Mouse (Mus musculus) T-helper 17 cell (primary cell): Measurements from ENCODE around the gene Fnip2.
"Not testable (repeated sequence)": the region's sequence is repeated elsewhere in the genome, so short reads cannot be mapped to it uniquely, and the experiment has no call there.

Experiments
- in situ Hi-C, 2 experiments: fragments of 300-600 bp; cut with MboI, MseI; formaldehyde crosslinking; loops; 1 replicate in 1 of 2; 2 replicates in 1 of 2; pipeline ENCODE4 v1.15.1; 2025; ENCODE audit warnings: high pct_unique_total_duplicates in 2 of 2

Gene Fnip2

DNA sequence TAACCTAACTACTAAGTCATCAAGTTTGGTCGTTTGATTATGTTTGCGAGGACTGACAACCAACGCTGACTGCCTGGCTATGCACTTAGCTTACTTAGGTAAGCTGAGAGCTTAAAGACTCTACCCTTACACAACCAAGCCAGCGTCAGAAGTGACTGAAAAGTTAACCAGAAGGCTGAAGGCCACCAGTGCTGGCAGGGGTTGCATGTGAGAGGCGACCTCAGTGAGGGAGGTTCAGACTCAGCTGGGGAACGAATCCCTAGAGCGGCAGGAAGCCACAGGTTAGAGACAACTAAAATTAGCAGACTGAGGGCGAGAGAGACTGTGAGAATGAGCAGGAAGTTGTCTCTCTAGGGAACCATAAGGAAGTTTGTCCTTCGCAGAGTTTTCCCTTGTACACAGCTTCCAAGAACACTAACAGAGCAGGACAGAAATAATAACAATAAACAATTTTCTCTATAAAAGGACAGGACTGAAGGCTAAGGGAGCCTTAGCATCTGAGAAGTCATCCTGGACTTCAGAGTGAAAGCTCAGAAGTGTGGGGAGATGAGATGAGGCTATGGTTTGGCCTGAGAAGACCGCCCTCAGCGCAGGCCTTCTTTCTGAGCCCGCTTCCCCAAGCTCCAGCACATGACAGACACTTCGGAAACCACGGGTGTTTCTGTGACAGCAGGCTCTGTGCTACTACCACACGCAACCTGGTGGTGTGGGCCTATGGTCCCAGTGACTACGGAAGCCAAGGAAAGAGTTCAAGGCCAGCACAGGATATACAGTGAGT is 83.1 kb downstream of the Fnip2 start:
- in situ Hi-C loops: no loop called here

- in situ Hi-C loops: no loop called here
Observed at GRCm38 (mm10) chr3:79478880-79479279, 88.7 kb downstream of the Fnip2 start.

DNA sequence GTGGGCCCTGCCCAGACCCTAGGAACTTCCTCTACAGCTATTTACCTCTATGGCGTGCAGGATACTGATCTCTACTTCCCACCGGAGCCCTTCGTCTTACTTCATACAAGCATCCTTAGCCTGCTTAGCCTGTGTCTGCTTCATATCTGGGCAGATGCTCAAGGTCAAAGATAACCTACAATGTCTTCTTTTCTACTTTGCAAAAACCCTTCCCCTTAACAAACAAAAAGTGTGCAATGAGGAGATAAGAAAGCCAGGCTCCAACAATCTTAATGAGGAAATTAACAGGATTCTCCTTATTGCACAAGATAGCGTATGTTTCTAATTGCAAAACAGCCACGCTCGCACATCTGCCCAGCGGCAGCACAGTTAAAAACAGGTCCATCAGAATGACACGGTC is 89.2 kb downstream of the Fnip2 start:
- in situ Hi-C loops: no loop called here

DNA sequence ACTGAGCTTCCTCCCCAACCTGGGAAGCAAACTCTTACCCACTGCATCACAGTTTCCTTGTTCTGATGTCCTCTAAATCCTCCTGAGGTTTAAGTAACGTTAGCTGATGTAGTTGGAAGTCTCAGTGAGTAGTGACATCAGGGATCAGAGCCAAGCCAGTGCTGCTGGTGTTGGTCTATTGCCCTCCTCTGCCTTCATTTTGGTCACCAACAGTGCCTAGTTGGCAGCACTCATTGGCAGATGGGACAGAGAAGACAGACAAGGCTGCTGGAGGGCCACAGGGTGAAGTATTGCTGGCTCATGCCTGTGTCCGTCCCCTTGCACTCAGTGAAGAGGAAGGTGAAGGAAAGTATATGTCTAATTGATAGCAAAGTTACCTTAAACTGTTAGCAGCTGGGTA is 91.6 kb downstream of the Fnip2 start:
- in situ Hi-C loops: no loop called here

DNA sequence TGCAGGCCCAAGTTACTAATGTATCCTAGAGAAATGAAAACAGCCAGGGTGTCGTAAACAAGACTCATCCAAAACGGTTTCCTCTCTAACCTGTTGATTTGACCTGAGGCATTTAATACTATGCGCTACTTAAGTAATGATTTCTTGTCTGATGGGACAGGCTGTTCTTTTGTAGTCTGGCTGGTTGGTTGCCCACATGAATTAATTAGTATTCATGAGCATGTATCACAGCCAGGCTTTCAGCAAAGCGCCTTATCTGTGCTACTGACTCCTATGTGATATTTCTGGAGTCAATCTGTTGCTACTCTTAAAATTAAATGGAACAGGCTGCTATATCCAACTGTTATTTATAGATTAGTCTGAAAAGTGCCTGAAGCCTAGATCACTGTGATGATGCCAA is 92.7 kb downstream of the Fnip2 start:
- in situ Hi-C loops: no loop called here

DNA sequence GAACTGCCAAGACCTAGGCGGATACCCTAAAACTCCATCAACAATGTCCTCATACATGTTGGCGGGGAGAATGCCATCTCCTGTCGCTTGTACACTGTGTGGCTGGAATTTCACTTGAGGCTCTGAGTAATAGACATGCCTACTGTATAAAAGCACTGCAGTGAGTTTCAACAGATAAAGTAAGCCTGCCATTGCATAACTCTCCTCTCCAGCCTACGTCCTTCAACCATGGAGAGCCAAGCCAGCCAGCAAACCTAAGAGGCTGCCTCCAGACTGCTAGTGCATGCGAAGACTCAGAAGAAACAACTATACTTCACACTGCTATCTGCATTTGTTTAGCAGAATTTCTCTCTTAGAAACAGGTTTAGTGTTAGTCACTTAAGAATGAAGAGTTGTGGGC is 95.2 kb downstream of the Fnip2 start:
- in situ Hi-C loops: no loop called here

GRCm38 (mm10) chr3:79469440-79469839 is 98.2 kb downstream of the Fnip2 start:
- in situ Hi-C loops: no loop called here

DNA sequence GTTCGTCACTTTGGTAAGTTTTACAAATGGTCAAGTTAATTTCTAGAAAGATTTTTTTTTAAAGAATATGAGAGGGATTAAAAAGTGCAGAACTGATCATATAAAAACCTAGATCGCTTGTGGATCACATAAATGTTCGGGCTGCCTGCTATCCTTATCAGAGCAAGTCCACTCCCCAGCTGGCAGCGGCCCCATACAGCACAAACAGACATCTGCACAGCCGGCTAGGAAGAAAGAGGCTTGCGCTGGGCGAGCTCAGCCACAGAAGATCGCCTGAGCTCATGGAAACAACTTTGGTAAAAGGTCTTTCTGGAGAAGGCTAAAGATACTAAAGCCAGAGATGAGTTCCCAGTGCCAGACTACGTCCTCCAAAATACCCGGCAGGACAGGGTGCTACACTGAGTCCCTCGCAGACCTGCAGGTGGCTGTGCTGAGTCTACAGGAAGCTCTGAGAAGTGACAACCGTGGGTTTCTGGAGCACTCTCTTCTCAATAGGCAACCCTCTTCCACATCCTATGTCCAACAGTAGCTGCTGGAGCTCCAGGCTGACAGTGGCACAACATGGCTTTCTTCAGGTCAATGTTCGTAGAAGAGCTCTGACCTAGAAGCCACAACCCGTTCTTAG is 108.8 kb downstream of the Fnip2 start:
- in situ Hi-C loops: no loop called here

DNA sequence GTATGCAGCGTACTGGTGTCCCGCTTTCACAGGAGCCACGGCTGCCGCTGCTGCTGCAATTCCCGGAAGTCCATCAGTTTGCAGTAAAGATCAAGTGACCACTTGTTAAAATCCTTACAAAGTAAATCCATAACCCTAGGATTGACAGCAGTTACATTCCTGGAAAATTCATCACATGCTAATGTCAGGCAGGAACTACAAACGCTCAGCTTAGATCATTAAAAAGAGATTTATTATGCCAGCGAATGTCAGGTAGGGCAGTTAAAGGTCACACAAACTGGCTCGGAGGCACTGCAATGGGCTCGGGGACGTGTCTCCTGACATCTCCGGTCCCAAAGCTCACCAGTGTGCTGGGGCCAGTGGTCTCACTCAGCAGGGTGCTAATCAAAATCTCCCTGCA is 111.8 kb downstream of the Fnip2 start:
- in situ Hi-C loops: no loop called here

- in situ Hi-C loops: no loop called here
Observed at GRCm38 (mm10) chr3:79452696-79453263, 114.8 kb downstream of the Fnip2 start.

- in situ Hi-C loops: no loop called here
Observed at GRCm38 (mm10) chr3:79449361-79449760, 118.2 kb downstream of the Fnip2 start.

GRCm38 (mm10) chr3:79448421-79448820 is 119.2 kb downstream of the Fnip2 start:
- in situ Hi-C loops: no loop called here

- in situ Hi-C loops: not testable (repeated sequence)
Observed at GRCm38 (mm10) chr3:79446648-79447047, 120.9 kb downstream of the Fnip2 start.

GRCm38 (mm10) chr3:79446124-79446523 is 121.5 kb downstream of the Fnip2 start:
- in situ Hi-C loops: no loop called here

DNA sequence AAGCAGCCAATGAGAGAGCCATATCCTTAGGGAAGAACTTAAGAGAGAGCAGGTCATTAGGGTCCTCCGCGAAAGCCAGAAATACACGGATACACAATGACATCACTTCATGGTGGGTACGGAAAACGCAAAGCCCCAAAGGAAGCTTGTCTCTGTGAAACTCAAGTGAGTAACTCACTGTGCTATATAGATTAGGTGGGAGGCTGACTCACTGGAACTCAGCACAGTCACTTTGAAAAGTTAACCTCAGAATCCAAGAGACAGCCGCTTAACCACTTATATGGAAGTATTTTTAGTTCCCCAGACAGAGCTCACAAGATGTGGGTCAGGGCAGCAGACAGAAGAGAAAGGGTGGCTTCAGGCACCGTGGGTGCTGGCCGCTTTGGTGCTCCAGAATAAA is 122.6 kb downstream of the Fnip2 start:
- in situ Hi-C loops: no loop called here

- in situ Hi-C loops: loop anchor here in 1 of 2 experiments (5.0 kb wide), 1 partner anchor 222 kb away; no protein-coding TSS in a partner anchor
Observed at GRCm38 (mm10) chr3:79443850-79444249, 123.7 kb downstream of the Fnip2 start.

GRCm38 (mm10) chr3:79440976-79441491 is 126.6 kb downstream of the Fnip2 start:
- in situ Hi-C loops: loop anchor here in 1 of 2 experiments (5.0 kb wide), 1 partner anchor 219 kb away; no protein-coding TSS in a partner anchor

GRCm38 (mm10) chr3:79438276-79438675 is 129.3 kb downstream of the Fnip2 start:
- in situ Hi-C loops: loop anchor here (10.0 kb wide), 2 partner anchors 213 to 493 kb away; no protein-coding TSS in a partner anchor

- in situ Hi-C loops: loop anchor here (10.0 kb wide), 2 partner anchors 211 to 491 kb away; no protein-coding TSS in a partner anchor
Observed at GRCm38 (mm10) chr3:79436186-79436585, 131.4 kb downstream of the Fnip2 start.

DNA sequence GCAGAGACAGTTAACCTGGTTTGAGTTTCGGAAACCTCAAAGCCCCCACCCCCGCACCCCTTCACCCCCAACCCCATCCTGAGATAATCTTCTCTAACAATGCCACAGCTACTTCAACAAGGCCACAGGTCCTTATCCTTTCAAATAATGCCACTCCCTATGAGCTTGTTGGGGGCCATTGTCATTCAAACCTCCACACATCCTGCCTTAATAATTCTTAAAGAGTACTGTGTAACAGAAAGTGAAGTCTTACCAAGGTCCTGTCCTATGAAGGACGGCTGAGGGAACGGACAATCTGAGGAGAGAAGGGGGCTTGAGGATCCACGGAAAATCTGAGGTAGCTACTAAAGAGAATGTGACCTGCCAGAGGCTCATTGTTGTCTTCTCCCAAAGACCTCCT is 132.6 kb downstream of the Fnip2 start:
- in situ Hi-C loops: loop anchor here (10.0 kb wide), 2 partner anchors 210 to 490 kb away; no protein-coding TSS in a partner anchor

- in situ Hi-C loops: loop anchor here (10.0 kb wide), 2 partner anchors 210 to 490 kb away; no protein-coding TSS in a partner anchor
Observed at GRCm38 (mm10) chr3:79434436-79434835, 133.2 kb downstream of the Fnip2 start.

- in situ Hi-C loops: loop anchor here (10.0 kb wide), 2 partner anchors 209 to 489 kb away; no protein-coding TSS in a partner anchor
Observed at GRCm38 (mm10) chr3:79433593-79433992, 134.0 kb downstream of the Fnip2 start.
